Mouse (Mus musculus): ENCODE data around the gene Cblb.

The Cblb gene

GRCm38 (mm10) chr16:52038821-52039220 lies 7.8 kb downstream of the Cblb start:
- no peak for DNase-seq (ENCODE audit: low spot score)

GRCm38 (mm10) chr16:52040937-52041336 lies 9.9 kb downstream of the Cblb start:
- DNase-seq (ENCODE audit: low spot score): no peak

- DNase-seq (ENCODE audit: low spot score): no peak
Observed at GRCm38 (mm10) chr16:52042667-52043379, 11.8 kb downstream of the Cblb start.

- no peak for DNase-seq (ENCODE audit: low spot score)
Observed at GRCm38 (mm10) chr16:52043380-52044117, 12.5 kb downstream of the Cblb start.

GRCm38 (mm10) chr16:52044518-52044917 lies 13.5 kb downstream of the Cblb start:
- no peak for DNase-seq (ENCODE audit: low spot score)

- DNase-seq (ENCODE audit: low spot score): no peak
Observed at GRCm38 (mm10) chr16:52044985-52045384, 14.0 kb downstream of the Cblb start.

GRCm38 (mm10) chr16:52046464-52046863 lies 15.4 kb downstream of the Cblb start:
- no peak for DNase-seq (ENCODE audit: low spot score)

- no peak for DNase-seq (ENCODE audit: low spot score)
Observed at GRCm38 (mm10) chr16:52051106-52051505, 20.1 kb downstream of the Cblb start.

- no peak for DNase-seq (ENCODE audit: low spot score)
Observed at GRCm38 (mm10) chr16:52052734-52053133, 21.7 kb downstream of the Cblb start.

- DNase-seq (ENCODE audit: low spot score): no peak
Observed at GRCm38 (mm10) chr16:52055236-52055635, 24.2 kb downstream of the Cblb start.

- DNase-seq (ENCODE audit: low spot score): no peak
Observed at GRCm38 (mm10) chr16:52056164-52056563, 25.1 kb downstream of the Cblb start.

- no peak for DNase-seq (ENCODE audit: low spot score)
Observed at GRCm38 (mm10) chr16:52057335-52057734, 26.3 kb downstream of the Cblb start.

- DNase-seq (ENCODE audit: low spot score): no peak
Observed at GRCm38 (mm10) chr16:52059535-52059934, 28.5 kb downstream of the Cblb start.

GRCm38 (mm10) chr16:52060100-52060719 lies 29.2 kb downstream of the Cblb start:
- DNase-seq (ENCODE audit: low spot score): no peak

GRCm38 (mm10) chr16:52061015-52061481 lies 30.0 kb downstream of the Cblb start:
- no peak for DNase-seq (ENCODE audit: low spot score)

- no peak for DNase-seq (ENCODE audit: low spot score)
Observed at GRCm38 (mm10) chr16:52064309-52065105, 33.5 kb downstream of the Cblb start.

- DNase-seq (ENCODE audit: low spot score): no peak
Observed at GRCm38 (mm10) chr16:52067632-52068516, 36.8 kb downstream of the Cblb start.

- DNase-seq (ENCODE audit: low spot score): no peak
Observed at GRCm38 (mm10) chr16:52068517-52068874, 37.5 kb downstream of the Cblb start.

GRCm38 (mm10) chr16:52069648-52070047 lies 38.6 kb downstream of the Cblb start:
- no peak for DNase-seq (ENCODE audit: low spot score)

GRCm38 (mm10) chr16:52070128-52070527 lies 39.1 kb downstream of the Cblb start:
- DNase-seq (ENCODE audit: low spot score): no peak

GRCm38 (mm10) chr16:52071290-52071689 lies 40.3 kb downstream of the Cblb start:
- no peak for DNase-seq (ENCODE audit: low spot score)

All from retina, embryonic 14.5 days (tissue).